Mouse (Mus musculus) erythroblast, embryonic 14.5 days (primary cell): ENCODE measurements around the gene Foxn1.

Experiments
- GATA1 ChIP-seq: IDR thresholded peaks from 2 replicates; pipeline ENCODE4 v1.6.1; 2012; ENCODE audit warnings: low read length, inconsistent platforms, mixed read lengths
- TAL1 ChIP-seq: IDR thresholded peaks from 3 replicates; pipeline ENCODE4 v1.6.1; 2012; ENCODE audit warnings: low read length, inconsistent platforms, mixed read lengths

- no peak for TF ChIP-seq GATA1
- TF ChIP-seq TAL1: no peak
Measured at GRCm38 (mm10) chr11:78412324-78412850, 26.0 kb upstream of the Foxn1 start.
